Mouse (Mus musculus): ENCODE data around the gene Ccdc167. TPM values are rescaled to one million over a fixed set of nuclear protein-coding genes. Genes with fewer than 3 reads are reported as not detected.

Gene Ccdc167
- polyA plus RNA-seq, 1 experiment from 2014 or later: 13.8 TPM

GRCm38 (mm10) chr17:29702938-29703710, 13.7 kb downstream of the Ccdc167 start:
- Histone ChIP-seq H3K27ac (replicated peaks; ENCODE audit: low read depth, low read length) (no peak overlapping the region), H3K9ac (replicated peaks; ENCODE audit: low read length) (no peak overlapping the region), H3K4me1 (ENCODE audit: control insufficient read depth, insufficient read depth, low read length) (no peaks in the 10 kb centered on the region), H3K4me3 (ENCODE audit: low read depth, low read length) (no peak overlapping the region), H3K27me3 (ENCODE audit: control insufficient read depth, insufficient read depth, low read length) (no peaks in the 10 kb centered on the region), H3K9me3 (replicated peaks; ENCODE audit: control insufficient read depth, low read length) (no peaks in the 10 kb centered on the region), H3K36me3 (replicated peaks; ENCODE audit: control insufficient read depth, insufficient read depth, low read depth, low read length) (peaks cover 3% of the 10 kb centered on the region), H3K4me2 (ENCODE audit: low read depth, low read length) (no peak overlapping the region)
- ATAC-seq (replicated peaks; ENCODE audit: insufficient number of reproducible peaks, low FRiP score, low TSS enrichment, low read depth) (no peak), DNase-seq (ENCODE audit: low spot score) (no peak)
- WGBS: 82% methylated on average over 4 of the region's 4 CpGs

GRCm38 (mm10) chr17:29700573-29700972, 16.3 kb downstream of the Ccdc167 start:
- Histone ChIP-seq H3K4me3 (ENCODE audit: low read depth, low read length) (no peak overlapping the region), H3K36me3 (replicated peaks; ENCODE audit: control insufficient read depth, insufficient read depth, low read depth, low read length) (peaks cover 5% of the 10 kb centered on the region), H3K4me2 (ENCODE audit: low read depth, low read length) (no peak overlapping the region), H3K9ac (replicated peaks; ENCODE audit: low read length) (no peak overlapping the region), H3K4me1 (ENCODE audit: control insufficient read depth, insufficient read depth, low read length) (no peaks in the 10 kb centered on the region), H3K27me3 (ENCODE audit: control insufficient read depth, insufficient read depth, low read length) (no peaks in the 10 kb centered on the region), H3K27ac (replicated peaks; ENCODE audit: low read depth, low read length) (no peak overlapping the region), H3K9me3 (replicated peaks; ENCODE audit: control insufficient read depth, low read length) (no peaks in the 10 kb centered on the region)
- WGBS: 90% methylated on average over 7 of the region's 7 CpGs
- no peak for ATAC-seq (replicated peaks; ENCODE audit: insufficient number of reproducible peaks, low FRiP score, low TSS enrichment, low read depth)
- DNase-seq (ENCODE audit: low spot score): no peak

GRCm38 (mm10) chr17:29698421-29698820, 18.4 kb downstream of the Ccdc167 start:
- 85% methylated on average over 6 of the region's 6 CpGs for WGBS
- Histone ChIP-seq H3K27me3 (ENCODE audit: control insufficient read depth, insufficient read depth, low read length) (no peaks in the 10 kb centered on the region), H3K9me3 (replicated peaks; ENCODE audit: control insufficient read depth, low read length) (no peaks in the 10 kb centered on the region), H3K4me1 (ENCODE audit: control insufficient read depth, insufficient read depth, low read length) (no peaks in the 10 kb centered on the region), H3K9ac (replicated peaks; ENCODE audit: low read length) (no peak overlapping the region), H3K4me3 (ENCODE audit: low read depth, low read length) (no peak overlapping the region), H3K27ac (replicated peaks; ENCODE audit: low read depth, low read length) (no peak overlapping the region), H3K4me2 (ENCODE audit: low read depth, low read length) (no peak overlapping the region), H3K36me3 (replicated peaks; ENCODE audit: control insufficient read depth, insufficient read depth, low read depth, low read length) (peaks cover 10% of the 10 kb centered on the region)
- ATAC-seq (replicated peaks; ENCODE audit: insufficient number of reproducible peaks, low FRiP score, low TSS enrichment, low read depth): no peak
- no peak for DNase-seq (ENCODE audit: low spot score)

- no peaks in the 10 kb centered on the region for H3K9me3 ChIP-seq (replicated peaks; ENCODE audit: control insufficient read depth, low read length)
- H3K27ac ChIP-seq (replicated peaks; ENCODE audit: low read depth, low read length): no peak overlapping the region
- no peak overlapping the region for H3K4me2 ChIP-seq (ENCODE audit: low read depth, low read length)
- no peak for DNase-seq (ENCODE audit: low spot score)
- H3K4me1 ChIP-seq (ENCODE audit: control insufficient read depth, insufficient read depth, low read length): no peaks in the 10 kb centered on the region
- H3K9ac ChIP-seq (replicated peaks; ENCODE audit: low read length): no peak overlapping the region
- 94% methylated on average over 8 of the region's 8 CpGs for WGBS
- H3K36me3 ChIP-seq (replicated peaks; ENCODE audit: control insufficient read depth, insufficient read depth, low read depth, low read length): peaks cover 10% of the 10 kb centered on the region
- ATAC-seq (replicated peaks; ENCODE audit: insufficient number of reproducible peaks, low FRiP score, low TSS enrichment, low read depth): no peak
- no peaks in the 10 kb centered on the region for H3K27me3 ChIP-seq (ENCODE audit: control insufficient read depth, insufficient read depth, low read length)
- H3K4me3 ChIP-seq (ENCODE audit: low read depth, low read length): no peak overlapping the region
Observed at GRCm38 (mm10) chr17:29696940-29697339, 19.9 kb downstream of the Ccdc167 start.

- H3K4me3 ChIP-seq (ENCODE audit: low read depth, low read length): no peak overlapping the region
- no peak overlapping the region for H3K27ac ChIP-seq (replicated peaks; ENCODE audit: low read depth, low read length)
- H3K36me3 ChIP-seq (replicated peaks; ENCODE audit: control insufficient read depth, insufficient read depth, low read depth, low read length): peaks cover 17% of the 10 kb centered on the region
- ATAC-seq (replicated peaks; ENCODE audit: insufficient number of reproducible peaks, low FRiP score, low TSS enrichment, low read depth) (no peak), DNase-seq (ENCODE audit: low spot score) (no peak)
- H3K9ac ChIP-seq (replicated peaks; ENCODE audit: low read length): no peak overlapping the region
- no peak overlapping the region for H3K4me2 ChIP-seq (ENCODE audit: low read depth, low read length)
- no peaks in the 10 kb centered on the region for H3K9me3 ChIP-seq (replicated peaks; ENCODE audit: control insufficient read depth, low read length)
- no peaks in the 10 kb centered on the region for H3K27me3 ChIP-seq (ENCODE audit: control insufficient read depth, insufficient read depth, low read length)
- no peaks in the 10 kb centered on the region for H3K4me1 ChIP-seq (ENCODE audit: control insufficient read depth, insufficient read depth, low read length)
- 89% methylated on average over 4 of the region's 4 CpGs for WGBS
Observed at GRCm38 (mm10) chr17:29694516-29694915, 22.3 kb downstream of the Ccdc167 start.

GRCm38 (mm10) chr17:29693571-29693970, 23.3 kb downstream of the Ccdc167 start:
- no peak overlapping the region for H3K9ac ChIP-seq (replicated peaks; ENCODE audit: low read length)
- no peak overlapping the region for H3K4me2 ChIP-seq (ENCODE audit: low read depth, low read length)
- no peak for ATAC-seq (replicated peaks; ENCODE audit: insufficient number of reproducible peaks, low FRiP score, low TSS enrichment, low read depth)
- H3K9me3 ChIP-seq (replicated peaks; ENCODE audit: control insufficient read depth, low read length): no peaks in the 10 kb centered on the region
- no peak overlapping the region for H3K4me3 ChIP-seq (ENCODE audit: low read depth, low read length)
- no peak overlapping the region for H3K27ac ChIP-seq (replicated peaks; ENCODE audit: low read depth, low read length)
- no peaks in the 10 kb centered on the region for H3K27me3 ChIP-seq (ENCODE audit: control insufficient read depth, insufficient read depth, low read length)
- no peaks in the 10 kb centered on the region for H3K4me1 ChIP-seq (ENCODE audit: control insufficient read depth, insufficient read depth, low read length)
- peaks cover 14% of the 10 kb centered on the region for H3K36me3 ChIP-seq (replicated peaks; ENCODE audit: control insufficient read depth, insufficient read depth, low read depth, low read length)
- 74% methylated on average over 2 of the region's 2 CpGs for WGBS
- DNase-seq (ENCODE audit: low spot score): no peak

GRCm38 (mm10) chr17:29692827-29693226, 24.0 kb downstream of the Ccdc167 start:
- Histone ChIP-seq H3K4me1 (ENCODE audit: control insufficient read depth, insufficient read depth, low read length) (no peaks in the 10 kb centered on the region), H3K4me3 (ENCODE audit: low read depth, low read length) (no peak overlapping the region), H3K9me3 (replicated peaks; ENCODE audit: control insufficient read depth, low read length) (no peaks in the 10 kb centered on the region), H3K27me3 (ENCODE audit: control insufficient read depth, insufficient read depth, low read length) (no peaks in the 10 kb centered on the region), H3K27ac (replicated peaks; ENCODE audit: low read depth, low read length) (no peak overlapping the region), H3K4me2 (ENCODE audit: low read depth, low read length) (no peak overlapping the region), H3K9ac (replicated peaks; ENCODE audit: low read length) (no peak overlapping the region), H3K36me3 (replicated peaks; ENCODE audit: control insufficient read depth, insufficient read depth, low read depth, low read length) (peaks cover 15% of the 10 kb centered on the region)
- WGBS: 84% methylated on average over 2 of the region's 2 CpGs
- ATAC-seq (replicated peaks; ENCODE audit: insufficient number of reproducible peaks, low FRiP score, low TSS enrichment, low read depth): no peak
- DNase-seq (ENCODE audit: low spot score): no peak

- ATAC-seq (replicated peaks; ENCODE audit: insufficient number of reproducible peaks, low FRiP score, low TSS enrichment, low read depth): no peak
- H3K9me3 ChIP-seq (replicated peaks; ENCODE audit: control insufficient read depth, low read length): no peaks in the 10 kb centered on the region
- no peak overlapping the region for H3K27ac ChIP-seq (replicated peaks; ENCODE audit: low read depth, low read length)
- H3K27me3 ChIP-seq (ENCODE audit: control insufficient read depth, insufficient read depth, low read length): no peaks in the 10 kb centered on the region
- H3K4me2 ChIP-seq (ENCODE audit: low read depth, low read length): no peak overlapping the region
- peaks cover 17% of the 10 kb centered on the region for H3K36me3 ChIP-seq (replicated peaks; ENCODE audit: control insufficient read depth, insufficient read depth, low read depth, low read length)
- WGBS: 76% methylated on average over 6 of the region's 6 CpGs
- no peak overlapping the region for H3K9ac ChIP-seq (replicated peaks; ENCODE audit: low read length)
- no peak for DNase-seq (ENCODE audit: low spot score)
- H3K4me1 ChIP-seq (ENCODE audit: control insufficient read depth, insufficient read depth, low read length): no peaks in the 10 kb centered on the region
- no peak overlapping the region for H3K4me3 ChIP-seq (ENCODE audit: low read depth, low read length)
Observed at GRCm38 (mm10) chr17:29690257-29690656, 26.6 kb downstream of the Ccdc167 start.

Data from embryonic facial prominence, embryonic 11.5 days (tissue).